Mouse (Mus musculus) kidney, embryonic 14.5 days (tissue): Measurements from ENCODE around the gene Fbxo36. TPM values are rescaled to one million over a fixed set of nuclear protein-coding genes. Genes with fewer than 3 reads are reported as not detected.

Experiments
- ATAC-seq: fragments of 200-750 bp; cut with Nextera tagmentation; 2 replicates; pipeline ENCODE4 v1.8.0; 2017; ENCODE audit warnings: moderate number of reproducible peaks, mild to moderate bottlenecking, moderate TSS enrichment, moderate library complexity; ENCODE audit not compliant: low FRiP score, low TSS enrichment
- H3K27ac ChIP-seq: fragments of 300-500 bp; sonication (generic); 2 replicates; pipeline ENCODE4 v1.5.1; 2014; ENCODE audit warnings: low read depth, mild to moderate bottlenecking, low read length, moderate library complexity, mixed read lengths
- H3K27me3 ChIP-seq: fragments of 300-500 bp; sonication (generic); 2 replicates; pipeline ENCODE4 v1.6.1; 2014; ENCODE audit warnings: mild to moderate bottlenecking, low read length; ENCODE audit not compliant: control insufficient read depth, insufficient read depth
- H3K36me3 ChIP-seq: fragments of 300-500 bp; sonication (generic); 2 replicates; pipeline ENCODE4 v1.6.1; 2014; ENCODE audit warnings: low read length, mixed read lengths; ENCODE audit not compliant: control insufficient read depth, insufficient read depth
- H3K4me1 ChIP-seq: fragments of 300-500 bp; sonication (generic); 2 replicates; pipeline ENCODE4 v1.6.1; 2014; ENCODE audit warnings: low read length, mixed read lengths; ENCODE audit not compliant: control insufficient read depth, insufficient read depth
- H3K4me2 ChIP-seq: fragments of 300-500 bp; sonication (generic); replicated peaks from 2 replicates; pipeline ENCODE4 v1.6.1; 2014; ENCODE audit warnings: low read depth, mild to moderate bottlenecking, low read length
- H3K4me3 ChIP-seq: fragments of 300-500 bp; sonication (generic); 2 replicates; pipeline ENCODE4 v1.5.1; 2014; ENCODE audit warnings: mild to moderate bottlenecking, low read length
- H3K9ac ChIP-seq: fragments of 300-500 bp; sonication (generic); 2 replicates; pipeline ENCODE4 v1.6.1; 2014; ENCODE audit warnings: low read depth, mild to moderate bottlenecking, low read length, moderate library complexity
- H3K9me3 ChIP-seq: fragments of 300-500 bp; sonication (generic); 2 replicates; pipeline ENCODE4 v1.6.1; 2016; ENCODE audit warnings: low read length; ENCODE audit not compliant: control insufficient read depth
- WGBS: fragments of 180-500 bp; shearing (Covaris S2); extraction: QIAGEN DNeasy Blood & Tissue Kit; methylation state at CpG from one replicate; pipeline ENCODE4 v1.1.7; 2014; 5-methylcytosine and 5-hydroxymethylcytosine counted together
- polyA plus RNA-seq: library from polyadenylated mRNA; unstranded; fragments of >200 nt; fragmentation: Nextera tagmentation; extraction: Ambion mirVana; gene quantifications from 2 replicates; pipeline ENCODE4 v1.2.1, GENCODE M21; 2014

Gene Fbxo36
- polyA plus RNA-seq, 1 experiment from 2014 or later: 10.6 TPM

- no peak overlapping the region for H3K4me2 ChIP-seq
- H3K36me3 ChIP-seq: no peaks in the 10 kb centered on the region
- no peak for ATAC-seq
- H3K4me3 ChIP-seq: no peak overlapping the region
- peaks cover 4% of the 10 kb centered on the region; the same call in 1 of the 2 replicates for H3K9me3 ChIP-seq
- H3K4me1 ChIP-seq: no peaks in the 10 kb centered on the region
- H3K27ac ChIP-seq: no peak overlapping the region
- H3K27me3 ChIP-seq: no peaks in the 10 kb centered on the region
- WGBS: 73% methylated on average over 7 of the region's 7 CpGs
- H3K9ac ChIP-seq: no peak overlapping the region
These were observed 50.9 kb downstream of the Fbxo36 start for GRCm38 (mm10) chr1:84890503-84890902.

GRCm38 (mm10) chr1:84891746-84892145 is 52.1 kb downstream of the Fbxo36 start:
- Histone ChIP-seq H3K27ac (no peak overlapping the region), H3K27me3 (no peaks in the 10 kb centered on the region), H3K9me3 (0 out of 2 replicates have a peak, but pooled peaks cover 5% of the 10 kb centered on the region), H3K4me1 (no peaks in the 10 kb centered on the region), H3K9ac (no peak overlapping the region), H3K36me3 (no peaks in the 10 kb centered on the region), H3K4me2 (no peak overlapping the region), H3K4me3 (no peak overlapping the region)
- no peak for ATAC-seq
- 89% methylated on average over 8 of the region's 9 CpGs for WGBS

GRCm38 (mm10) chr1:84897364-84897763 is 57.7 kb downstream of the Fbxo36 start:
- H3K36me3 ChIP-seq: no peaks in the 10 kb centered on the region
- no peak overlapping the region for H3K9ac ChIP-seq
- H3K27me3 ChIP-seq: no peaks in the 10 kb centered on the region
- 87% methylated on average over 6 of the region's 6 CpGs for WGBS
- no peak overlapping the region for H3K4me2 ChIP-seq
- H3K9me3 ChIP-seq: 0 out of 2 replicates have a peak, but pooled peaks cover 6% of the 10 kb centered on the region
- no peak overlapping the region for H3K27ac ChIP-seq
- ATAC-seq: no peak
- H3K4me1 ChIP-seq: no peaks in the 10 kb centered on the region
- no peak overlapping the region for H3K4me3 ChIP-seq

GRCm38 (mm10) chr1:84899156-84899555 is 59.5 kb downstream of the Fbxo36 start:
- Histone ChIP-seq H3K4me2 (no peak overlapping the region), H3K27ac (no peak overlapping the region), H3K36me3 (no peaks in the 10 kb centered on the region), H3K4me1 (no peaks in the 10 kb centered on the region), H3K9ac (no peak overlapping the region), H3K9me3 (0 out of 2 replicates have a peak, but pooled peaks cover 6% of the 10 kb centered on the region), H3K27me3 (no peaks in the 10 kb centered on the region), H3K4me3 (no peak overlapping the region)
- ATAC-seq: no peak
- 97% methylated on average over 6 of the region's 6 CpGs for WGBS

- ATAC-seq: no peak
- Histone ChIP-seq H3K4me1 (no peaks in the 10 kb centered on the region), H3K27me3 (no peaks in the 10 kb centered on the region), H3K4me2 (no peak overlapping the region), H3K9me3 (no peaks in the 10 kb centered on the region), H3K9ac (no peak overlapping the region), H3K36me3 (no peaks in the 10 kb centered on the region), H3K4me3 (no peak overlapping the region), H3K27ac (no peak overlapping the region)
- WGBS: 86% methylated on average over 2 of the region's 2 CpGs
These were observed 64.8 kb downstream of the Fbxo36 start for GRCm38 (mm10) chr1:84904467-84904866.

GRCm38 (mm10) chr1:84910177-84910804 is 70.7 kb downstream of the Fbxo36 start:
- Histone ChIP-seq H3K27ac (no peak overlapping the region), H3K36me3 (no peaks in the 10 kb centered on the region), H3K4me2 (no peak overlapping the region), H3K4me3 (no peak overlapping the region), H3K4me1 (no peaks in the 10 kb centered on the region), H3K9ac (no peak overlapping the region), H3K9me3 (no peaks in the 10 kb centered on the region), H3K27me3 (no peaks in the 10 kb centered on the region)
- no peak for ATAC-seq
- 75% methylated on average over 8 of the region's 8 CpGs for WGBS

- WGBS: 94% methylated on average over 11 of the region's 11 CpGs
- Histone ChIP-seq H3K4me1 (no peaks in the 10 kb centered on the region), H3K27me3 (no peaks in the 10 kb centered on the region), H3K9ac (no peak overlapping the region), H3K4me2 (no peak overlapping the region), H3K27ac (no peak overlapping the region), H3K36me3 (no peaks in the 10 kb centered on the region), H3K9me3 (no peaks in the 10 kb centered on the region), H3K4me3 (no peak overlapping the region)
- ATAC-seq: no peak
These were observed 72.9 kb downstream of the Fbxo36 start for GRCm38 (mm10) chr1:84912571-84912970.

- H3K4me1 ChIP-seq: no peaks in the 10 kb centered on the region
- H3K27ac ChIP-seq: no peak overlapping the region
- H3K4me2 ChIP-seq: no peak overlapping the region
- no peaks in the 10 kb centered on the region for H3K9me3 ChIP-seq
- no peaks in the 10 kb centered on the region for H3K36me3 ChIP-seq
- 91% methylated on average over 4 of the region's 4 CpGs for WGBS
- no peak for ATAC-seq
- no peaks in the 10 kb centered on the region for H3K27me3 ChIP-seq
- no peak overlapping the region for H3K4me3 ChIP-seq
- H3K9ac ChIP-seq: no peak overlapping the region
These were observed 75.4 kb downstream of the Fbxo36 start for GRCm38 (mm10) chr1:84915010-84915409.

- WGBS: 84% methylated on average over 3 of the region's 3 CpGs
- H3K4me2 ChIP-seq: no peak overlapping the region
- no peak overlapping the region for H3K4me3 ChIP-seq
- no peak overlapping the region for H3K27ac ChIP-seq
- H3K27me3 ChIP-seq: no peaks in the 10 kb centered on the region
- H3K9me3 ChIP-seq: no peaks in the 10 kb centered on the region
- ATAC-seq: no peak
- no peaks in the 10 kb centered on the region for H3K36me3 ChIP-seq
- no peak overlapping the region for H3K9ac ChIP-seq
- no peaks in the 10 kb centered on the region for H3K4me1 ChIP-seq
These were observed 79.2 kb downstream of the Fbxo36 start for GRCm38 (mm10) chr1:84918865-84919264.
